Mouse (Mus musculus): ENCODE measurements around the gene Olfr1402. TPM values are rescaled to one million over a fixed set of nuclear protein-coding genes. Genes with fewer than 3 reads are reported as not detected.

The Olfr1402 gene
- total RNA-seq (2021), result not detected in 2 replicates
- long read RNA-seq, experiment 1, result 0 reads
- long read RNA-seq, experiment 2, result 0 reads

DNA sequence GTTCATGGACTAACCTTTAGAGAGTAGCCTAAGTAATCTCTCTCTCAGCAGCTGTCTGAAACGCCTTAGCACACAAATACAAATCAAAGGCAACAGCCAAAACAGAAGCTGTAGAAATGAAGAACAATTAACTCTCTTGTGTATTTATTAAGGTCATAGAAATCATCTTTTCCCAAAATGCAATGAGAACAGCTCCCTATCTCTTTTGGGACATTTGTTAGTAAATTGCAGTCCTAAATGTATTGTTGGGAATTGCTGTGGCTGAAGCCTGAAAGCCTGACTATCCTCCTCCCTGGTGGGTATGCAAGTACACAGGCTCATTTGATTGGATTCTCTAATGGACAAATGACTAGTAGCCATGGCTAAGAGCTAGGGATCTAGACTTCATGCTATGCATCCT is at the start of gene Olfr1402:
Gene Olfr1402, minus strand, starts transcription at position 101 of the 400 bp plus-strand sequence.
- DNase-seq, result no peak

DNA sequence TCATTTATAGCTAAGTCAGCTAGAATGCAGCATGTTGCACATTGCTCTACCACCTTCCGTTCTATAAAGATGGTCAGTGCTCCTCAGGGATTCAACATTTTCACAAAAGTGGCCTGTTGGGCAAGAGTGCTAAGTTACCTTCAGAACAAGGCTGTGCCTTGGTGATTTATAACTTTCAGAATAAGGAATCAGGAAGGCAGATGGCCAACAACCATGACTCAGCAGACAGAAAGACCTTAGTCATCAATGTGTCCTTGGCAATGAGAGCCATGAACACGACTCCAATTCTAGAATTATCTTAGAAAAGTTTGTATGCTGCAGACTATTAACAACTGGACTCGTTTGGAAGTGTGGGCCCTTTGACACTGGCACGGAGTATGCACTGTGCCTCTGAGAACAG is 33.5 kb upstream of the Olfr1402 start:
- peak; percentile 82 for DNase-seq

DNA sequence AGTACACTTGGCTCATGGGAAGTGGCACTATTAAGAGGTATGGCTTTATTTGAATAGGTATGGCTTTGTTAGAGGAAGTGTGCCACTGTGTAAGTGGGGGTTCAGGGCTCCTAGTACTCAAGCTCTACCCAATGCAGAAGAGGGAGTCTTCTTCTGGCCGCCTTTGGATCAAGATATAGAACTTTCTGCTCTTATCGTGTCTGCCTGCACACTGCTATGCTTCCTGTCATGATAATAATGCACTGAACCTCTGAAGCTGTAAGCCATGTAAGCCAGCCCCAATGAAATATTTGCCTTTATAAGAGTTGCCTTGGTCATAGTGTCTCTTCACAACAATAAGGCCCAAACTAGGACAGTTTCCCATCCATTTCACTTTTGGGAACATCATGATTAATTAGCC is 16.8 kb upstream of the Olfr1402 start:
- DNase-seq, result no peak

DNA sequence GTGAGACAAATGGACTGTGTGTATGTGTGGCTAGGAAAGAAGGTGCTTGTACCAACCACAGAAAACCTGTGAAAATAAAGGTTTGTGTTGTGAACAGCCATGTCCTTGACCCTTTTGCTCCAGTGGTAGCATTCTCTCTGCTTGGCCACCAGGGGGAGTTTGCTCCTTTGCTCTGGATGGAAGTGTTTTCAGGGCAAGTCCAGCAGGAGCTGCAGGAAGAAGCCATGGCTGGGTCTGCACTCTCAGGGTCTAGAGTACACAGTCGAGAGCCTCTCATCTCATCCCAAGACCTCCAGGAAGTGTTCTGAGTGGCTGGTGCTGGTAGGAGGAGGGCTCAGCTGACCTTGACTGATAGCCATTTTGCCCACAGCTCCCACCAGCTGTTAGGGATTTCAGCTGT is 27.5 kb downstream of the Olfr1402 start:
- DNase-seq, result peak; percentile 65

DNA sequence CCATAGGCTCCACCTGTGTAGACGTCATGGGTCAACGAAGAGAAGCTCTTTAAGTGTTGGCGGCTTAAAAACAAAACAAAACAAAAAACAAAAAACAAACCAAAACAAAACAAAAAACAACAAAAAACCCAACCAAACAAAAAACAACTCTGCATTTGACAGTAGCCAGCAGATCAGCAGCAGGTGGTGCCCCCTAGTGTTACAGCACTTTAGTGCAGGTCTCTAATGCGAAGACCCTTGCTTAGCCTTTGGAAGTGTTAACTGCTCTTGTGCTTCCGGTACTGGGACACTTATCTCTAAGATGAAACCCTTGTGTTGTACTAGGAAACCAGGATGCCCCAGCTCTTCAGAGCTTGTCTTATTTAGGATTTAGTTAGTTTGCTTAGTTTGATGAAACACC is 28.7 kb downstream of the Olfr1402 start:
- peak; percentile 11 for DNase-seq

DNA sequence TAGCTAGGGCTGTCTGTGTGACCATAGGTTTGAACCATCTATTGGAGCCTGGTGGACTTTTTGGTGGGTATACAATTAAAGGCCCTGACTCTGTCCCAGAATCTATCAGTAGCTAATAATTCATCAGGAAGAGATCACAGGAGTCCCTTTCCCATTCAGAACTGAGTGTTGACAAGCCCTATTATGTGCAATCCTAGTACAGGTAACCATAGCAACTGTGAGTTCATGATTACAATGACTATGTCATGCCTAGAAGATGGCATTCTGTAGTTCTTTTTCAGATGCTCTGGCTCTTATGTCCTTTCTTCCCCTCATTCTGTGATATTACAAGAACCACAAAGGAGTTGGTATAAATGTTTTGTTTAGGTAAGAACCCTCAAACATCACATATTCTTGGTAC is 51.4 kb downstream of the Olfr1402 start:
- DNase-seq, result no peak

DNA sequence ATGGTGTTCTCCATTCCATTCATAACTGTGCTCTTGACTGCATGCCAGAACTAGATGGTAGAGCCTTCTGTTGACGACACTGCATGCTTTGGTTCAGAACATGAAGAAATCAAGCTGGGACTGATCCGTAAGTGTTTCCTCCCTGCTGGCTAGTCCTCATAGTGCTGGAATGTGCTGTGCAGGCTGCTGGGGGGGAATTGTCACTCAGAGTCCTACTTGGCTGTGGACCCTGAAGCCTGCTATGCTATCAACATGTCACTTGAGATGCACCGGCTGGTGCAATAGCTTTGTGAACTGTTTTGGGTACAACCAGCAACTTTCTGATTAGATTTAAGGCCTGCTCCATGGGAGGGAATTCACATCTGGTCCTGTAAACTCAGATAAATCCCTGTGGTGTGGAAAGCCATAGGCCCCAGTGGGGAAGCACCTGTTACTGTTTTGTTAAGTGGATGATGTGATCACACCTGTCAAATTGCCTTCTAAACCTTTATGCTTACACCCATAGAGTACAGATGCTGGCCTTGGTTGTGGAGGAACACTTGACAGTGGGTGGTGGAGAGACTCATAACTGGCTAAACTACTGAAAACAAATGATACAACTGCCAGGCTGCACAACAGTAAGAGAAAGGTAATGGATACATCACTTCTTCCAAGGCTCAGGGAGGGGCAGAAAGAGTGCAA is 58.3 kb downstream of the Olfr1402 start:
- DNase-seq, result peak; percentile 4

DNA sequence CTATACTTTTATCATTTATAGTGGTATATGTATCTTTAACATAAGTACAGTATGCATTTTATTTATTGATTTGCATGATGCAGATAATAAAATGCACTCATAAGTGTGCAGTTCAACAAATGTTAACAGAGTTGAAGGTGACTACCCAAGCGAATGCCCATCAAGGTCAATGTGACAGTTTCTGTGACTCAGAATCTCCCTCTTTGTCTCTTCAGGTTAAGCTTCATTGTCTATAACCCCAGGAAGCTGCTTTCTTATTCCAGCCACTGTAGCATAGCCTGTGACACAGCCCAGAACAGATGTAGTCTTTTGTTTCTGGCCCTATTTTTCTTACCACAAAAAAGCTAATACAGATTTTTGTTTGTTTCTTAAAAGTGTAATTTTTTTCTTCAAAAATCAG is 63.4 kb downstream of the Olfr1402 start:
- no peak for DNase-seq

Other genes with a start within 250 kb of the Olfr1402 start
- gene Bcl9, start 124.1 kb downstream of the Olfr1402 start, total RNA-seq (2021), result 14.7 and 19.2 TPM in 2 replicates
- 12.0 and 13.3 TPM in 2 replicates for gene Chd1l, start 188.2 kb upstream of the Olfr1402 start, total RNA-seq (2021)
- gene Fmo5, start 206.8 kb upstream of the Olfr1402 start, total RNA-seq (2021), result 9.8 and 35.2 TPM in 2 replicates
- 6.4 and 7.8 TPM in 2 replicates for gene Prkab2, start 236.2 kb upstream of the Olfr1402 start, total RNA-seq (2021)

Data from adrenal gland, postnatal 14 days (tissue).